Mouse (Mus musculus) urinary bladder, postnatal 25 days (tissue): ENCODE measurements around the gene Mical3.
A peak's percentile ranks its signal among the peaks of the same experiment; 100 is the strongest.

Experiments
- DNase-seq: peaks from one replicate; pipeline ENCODE4 v3.0.0; 2022; ENCODE audit warnings: low spot score

Mical3 gene

GRCm38 (mm10) chr6:121013750-121014149, 117.0 kb downstream of the Mical3 start:
- peak; percentile 52 for DNase-seq

- DNase-seq = no peak
Observed at GRCm38 (mm10) chr6:121011709-121012108, 119.1 kb downstream of the Mical3 start.

DNA sequence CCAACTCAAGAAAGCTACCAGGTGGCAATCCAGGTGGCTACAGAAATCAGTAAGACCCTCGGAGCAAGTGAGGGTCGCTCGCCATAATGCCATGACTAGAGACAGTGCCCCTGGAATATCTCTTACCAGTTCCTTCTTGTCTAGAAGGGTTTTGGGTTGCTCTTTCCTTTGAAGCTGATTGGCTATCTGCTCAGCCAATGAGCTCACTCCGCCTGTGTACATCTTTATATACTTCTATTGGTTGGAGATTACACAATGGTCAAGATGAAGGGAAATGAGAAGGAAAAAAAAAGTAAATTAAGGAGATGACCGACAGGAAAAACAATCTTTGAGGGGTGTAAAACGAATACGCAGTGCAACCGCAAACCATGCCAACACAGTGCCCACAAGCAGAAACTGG, 121.1 kb downstream of the Mical3 start:
- no peak for DNase-seq

DNA sequence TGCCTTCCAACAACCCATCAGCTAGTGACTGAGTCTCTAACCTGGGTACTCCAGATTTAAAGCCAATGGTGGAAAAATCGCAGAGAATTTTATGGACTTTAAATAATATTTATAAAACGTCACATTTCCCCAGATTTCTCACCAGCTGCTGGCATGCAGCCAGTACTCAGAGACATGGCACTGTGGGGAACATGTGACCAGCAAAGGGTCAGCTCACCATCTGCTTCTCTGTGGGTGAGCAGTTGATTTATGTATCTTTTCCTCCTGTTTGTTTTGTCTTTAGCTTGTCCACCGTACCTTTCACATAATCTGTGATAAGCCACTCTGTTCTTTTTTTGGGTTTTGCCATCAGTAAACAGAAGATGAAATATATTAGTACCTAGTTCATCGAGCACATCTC, 125.8 kb downstream of the Mical3 start:
- DNase-seq = no peak

DNA sequence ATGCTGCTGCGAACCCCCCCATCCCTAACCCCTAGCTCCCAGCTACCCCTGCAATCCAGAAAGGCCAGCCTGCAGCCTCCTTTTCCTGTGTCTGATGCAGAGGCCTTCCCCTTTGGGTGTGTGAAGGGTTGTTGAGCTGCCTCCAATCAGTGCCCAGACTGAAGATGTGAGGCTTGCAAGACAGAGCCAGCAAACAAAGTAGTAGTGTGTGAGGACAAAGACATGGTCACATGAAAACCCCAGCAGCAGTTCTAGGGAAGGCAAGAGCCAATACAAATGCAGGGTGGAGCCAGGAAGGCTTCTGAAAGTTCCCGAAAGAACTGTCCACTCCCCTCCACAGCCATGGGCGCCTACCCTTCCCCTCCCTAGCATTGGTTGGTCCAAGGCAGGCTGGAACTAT, 127.8 kb downstream of the Mical3 start:
- no peak for DNase-seq

DNA sequence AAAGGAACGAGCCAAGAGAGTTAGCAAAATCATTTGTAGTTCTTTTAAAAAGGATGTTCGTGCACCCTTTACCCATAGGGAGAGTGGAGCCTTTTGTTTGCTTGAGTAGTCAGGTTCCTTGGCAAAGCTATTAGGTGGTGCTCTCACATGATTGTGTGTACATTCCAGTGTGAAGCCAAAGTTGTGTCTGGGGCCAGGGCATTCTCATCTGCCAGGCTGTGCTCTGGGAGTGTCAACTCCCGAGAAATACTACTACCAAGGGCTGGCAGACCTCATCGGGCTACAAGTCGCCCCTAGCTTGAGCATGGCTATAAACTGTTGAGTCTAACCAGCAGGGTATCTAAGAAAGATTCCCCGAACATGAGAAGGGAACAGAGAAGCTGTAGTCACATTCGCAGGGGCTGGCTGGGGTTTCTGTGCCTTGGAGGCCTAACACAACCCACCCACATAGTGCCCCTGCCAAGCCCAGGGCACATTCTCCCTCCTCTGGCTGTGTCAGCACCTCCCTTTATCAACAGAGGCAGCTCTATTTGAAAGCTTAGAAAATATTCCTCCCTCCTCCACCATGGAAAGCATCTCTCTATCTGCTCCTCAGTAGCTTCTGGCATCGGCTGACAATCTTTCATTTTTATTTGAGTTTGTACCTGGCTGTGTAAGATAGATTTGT, 130.8 kb downstream of the Mical3 start:
- no peak for DNase-seq

GRCm38 (mm10) chr6:120999087-120999486, 131.7 kb downstream of the Mical3 start:
- no peak for DNase-seq

DNA sequence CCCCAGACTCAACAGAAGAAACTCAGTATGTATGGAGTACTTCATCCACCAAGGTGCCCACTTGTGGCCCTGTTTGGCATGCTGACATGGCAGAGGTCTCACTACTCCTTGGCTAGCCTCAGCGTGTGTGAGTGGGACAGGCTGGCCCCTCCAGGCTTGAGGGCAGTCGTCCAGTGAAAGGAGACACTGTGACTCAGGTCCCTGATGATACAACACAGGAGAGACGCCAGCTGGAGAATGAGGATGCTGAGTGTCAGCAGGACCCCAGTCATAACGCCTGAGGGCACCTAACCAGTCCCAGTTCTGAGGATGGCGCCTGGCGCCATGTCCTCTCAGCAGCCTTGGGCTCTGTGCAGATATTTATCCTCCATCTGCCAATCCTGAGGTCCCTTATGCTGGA, 134.2 kb downstream of the Mical3 start:
- DNase-seq = no peak

DNA sequence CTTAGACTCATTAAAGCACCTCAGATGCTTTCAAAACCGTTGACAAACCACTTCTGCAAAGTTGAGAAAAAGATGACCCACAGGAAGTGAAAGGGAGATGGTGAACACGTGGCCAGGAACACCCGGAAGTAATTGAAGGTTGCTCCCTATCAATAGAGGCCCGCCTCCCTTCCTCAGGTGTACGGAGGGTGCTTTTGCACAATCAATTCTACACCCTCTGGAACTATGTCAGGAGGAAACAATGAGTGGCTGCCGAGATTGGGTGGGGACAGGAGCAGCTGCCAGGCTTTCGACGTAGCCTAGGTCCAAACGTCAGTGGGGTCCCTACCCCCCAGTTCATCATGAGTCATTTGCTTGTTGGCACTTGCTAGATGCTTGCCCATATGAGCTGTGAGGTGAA, 135.3 kb downstream of the Mical3 start:
- DNase-seq = no peak

- DNase-seq = no peak
Observed at GRCm38 (mm10) chr6:120991857-120992256, 138.9 kb downstream of the Mical3 start.

GRCm38 (mm10) chr6:120987571-120988084, 143.2 kb downstream of the Mical3 start:
- no peak for DNase-seq

DNA sequence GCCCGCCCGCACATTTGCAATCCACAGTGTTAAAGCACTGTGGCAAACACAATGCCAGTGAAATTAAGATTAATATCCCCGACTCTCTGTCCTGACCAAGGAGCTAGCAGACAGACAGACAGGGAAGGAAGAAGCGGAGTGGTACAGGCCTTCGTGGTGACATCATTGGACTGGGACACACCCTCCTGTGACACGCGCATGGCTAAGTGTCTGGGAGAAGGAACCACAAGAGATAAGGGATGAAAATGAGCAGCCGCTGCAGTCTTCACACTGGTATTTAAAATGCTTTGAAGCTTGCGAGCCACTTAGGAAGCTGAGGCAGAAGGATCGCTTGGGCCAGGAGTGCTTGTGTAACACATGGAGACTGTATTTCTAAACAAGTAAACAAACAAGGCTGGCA, 143.6 kb downstream of the Mical3 start:
- no peak for DNase-seq

DNA sequence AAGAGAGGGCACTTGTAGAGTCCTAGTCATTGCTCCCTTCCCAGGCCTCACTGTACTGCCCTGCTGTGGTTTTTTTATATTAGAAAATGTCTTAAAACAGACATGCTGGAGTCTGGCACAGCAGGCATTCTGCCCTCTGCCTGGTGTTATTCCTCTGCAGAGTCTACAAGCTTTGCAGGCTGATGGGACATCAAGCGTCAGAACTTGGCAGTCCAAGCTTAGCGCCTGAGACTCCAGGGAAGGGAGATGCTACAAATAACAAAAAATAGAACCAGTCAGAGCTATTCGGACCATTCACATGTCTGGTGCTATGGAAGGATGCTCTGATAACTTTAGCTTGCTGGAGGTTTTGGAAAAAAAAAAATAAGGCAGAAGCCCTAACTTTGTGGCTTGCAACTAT, 144.6 kb downstream of the Mical3 start:
- DNase-seq = no peak

DNA sequence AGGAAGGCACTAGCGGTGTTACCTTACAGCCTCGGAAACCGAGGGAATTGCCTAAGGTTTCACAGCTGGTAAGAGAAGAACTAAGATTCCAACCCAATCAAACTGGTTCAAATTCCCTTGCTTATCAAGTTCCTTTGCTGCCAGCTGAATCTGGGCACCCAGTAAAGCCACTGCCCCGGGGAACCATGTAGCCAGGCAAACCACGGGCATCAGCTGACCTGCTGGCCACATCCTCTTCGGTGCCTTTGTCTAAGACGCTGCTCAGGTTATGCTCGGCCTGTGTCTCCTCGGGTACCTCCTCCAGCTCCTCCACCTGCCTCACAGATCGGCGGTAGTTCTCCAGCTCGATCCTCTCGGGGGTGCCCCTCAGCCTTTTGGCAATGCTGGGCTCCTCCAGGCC, 148.5 kb downstream of the Mical3 start:
- no peak for DNase-seq

- DNase-seq = no peak
Observed at GRCm38 (mm10) chr6:120981537-120981936, 149.3 kb downstream of the Mical3 start.

- no peak for DNase-seq
Observed at GRCm38 (mm10) chr6:120978019-120978621, 152.7 kb downstream of the Mical3 start.

DNA sequence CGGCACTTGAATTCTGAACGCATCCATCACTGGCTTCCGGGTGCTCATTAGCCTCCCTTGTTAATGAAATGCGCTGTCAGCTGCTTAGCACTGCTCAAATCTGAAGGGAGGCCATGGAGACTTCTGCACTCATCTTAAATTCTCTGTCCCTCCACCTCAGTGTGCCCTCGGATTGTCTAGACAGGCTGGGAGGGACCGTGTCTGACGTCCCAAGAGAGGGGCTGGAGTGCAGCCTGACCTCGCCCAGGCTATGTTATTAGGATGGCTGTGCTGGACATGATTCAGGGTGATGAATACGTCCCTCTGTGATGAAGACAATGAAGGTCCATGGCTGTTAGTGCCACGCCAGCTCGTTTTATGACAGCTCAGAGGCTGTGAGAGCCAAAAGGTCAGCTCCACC, 153.8 kb downstream of the Mical3 start:
- DNase-seq = no peak

DNA sequence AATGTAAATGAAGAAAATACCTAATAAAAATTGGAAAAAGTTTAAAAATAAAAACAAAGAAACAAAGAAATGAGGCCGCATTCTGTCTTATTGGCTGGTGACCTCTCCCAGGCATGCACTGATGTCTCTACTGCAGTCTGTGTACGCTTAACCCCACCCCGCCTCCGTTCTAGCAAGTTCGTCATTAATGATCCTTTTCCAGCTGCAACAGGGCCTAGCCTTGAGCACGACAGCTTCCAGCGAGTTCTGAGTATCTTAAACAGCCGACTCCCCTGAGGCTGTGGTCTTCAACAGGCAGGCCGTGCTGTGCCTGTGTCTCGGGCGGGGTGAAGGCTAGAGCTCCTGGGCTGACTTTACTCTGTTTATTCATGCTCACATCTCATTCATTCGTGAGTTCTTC, 154.7 kb downstream of the Mical3 start:
- no peak for DNase-seq

- DNase-seq = peak; percentile 82
Observed at GRCm38 (mm10) chr6:120971797-120972590, 158.8 kb downstream of the Mical3 start.

GRCm38 (mm10) chr6:120970939-120971796, 159.6 kb downstream of the Mical3 start:
- no peak for DNase-seq

GRCm38 (mm10) chr6:120965814-120966213, 165.0 kb downstream of the Mical3 start:
- DNase-seq = no peak

GRCm38 (mm10) chr6:120964179-120964578, 166.6 kb downstream of the Mical3 start:
- no peak for DNase-seq
